Mouse (Mus musculus): ENCODE measurements at regions not wholly inside any gene's neighbourhood (a gene's known extent, or its start where the extent isn't known, plus 50 kb on each side); places are given as distances from the start of the nearest gene placed in this dataset.
A peak's percentile ranks its signal among the peaks of the same experiment; 100 is the strongest.

GRCm38 (mm10) chr14:120560416-120560815, 82.2 kb downstream of the Rap2a start:
- DNase-seq, result no peak

DNA sequence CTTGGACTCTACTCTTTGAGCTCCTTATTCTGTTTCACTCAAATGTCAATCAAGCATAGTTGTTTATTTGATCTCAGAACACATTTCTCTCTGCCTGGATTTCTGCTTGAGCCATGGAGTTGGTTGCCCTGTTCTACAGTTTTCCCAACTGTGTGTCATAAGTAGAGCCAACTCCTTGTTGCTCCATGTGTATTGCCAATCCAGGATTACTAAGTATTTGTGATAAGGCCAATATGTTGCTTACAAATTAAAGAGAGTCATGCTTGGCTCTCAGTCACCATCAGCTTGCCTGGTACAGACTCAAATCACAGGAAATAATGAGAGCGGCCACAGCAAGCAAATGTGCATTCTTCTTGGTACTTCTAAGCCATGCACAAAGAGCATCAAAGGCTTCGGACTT, 82.7 kb downstream of the Rap2a start:
- no peak for DNase-seq

DNA sequence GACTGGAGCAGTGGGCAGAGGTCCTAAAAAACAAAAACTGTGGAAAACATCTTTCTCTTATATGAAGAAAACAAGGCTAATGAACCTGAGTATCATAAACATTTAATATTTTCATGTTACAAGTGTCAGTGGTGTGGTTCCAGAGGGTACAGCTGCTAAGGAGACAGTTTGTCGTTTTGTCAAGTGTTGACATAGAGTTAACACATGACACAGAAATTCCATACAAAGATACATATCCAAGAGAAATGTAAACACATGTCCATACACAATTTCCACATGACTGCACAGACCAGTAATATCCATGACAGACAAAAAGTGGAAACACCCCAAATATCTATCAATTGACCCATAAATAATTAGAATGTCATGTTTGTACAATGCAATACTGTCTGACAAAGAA, 88.7 kb downstream of the Rap2a start:
- no peak for DNase-seq

DNA sequence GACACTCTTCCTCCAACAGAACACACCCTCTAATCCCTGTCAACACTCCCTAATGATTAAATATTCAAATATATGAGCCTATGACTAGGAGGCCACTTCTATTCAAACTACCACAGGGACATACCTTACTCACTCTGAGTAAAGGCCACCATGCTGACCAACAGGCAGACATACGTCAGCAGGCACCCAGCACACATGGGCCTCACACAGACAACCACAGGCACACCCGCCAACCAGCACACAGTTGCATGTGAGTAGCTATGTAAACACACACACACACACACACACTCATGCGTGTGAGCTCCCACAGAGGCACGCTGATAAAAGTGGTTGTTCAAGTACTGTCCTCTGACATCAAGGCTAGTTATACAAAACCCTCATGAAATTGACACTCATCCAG, 89.8 kb downstream of the Rap2a start:
- no peak for DNase-seq

GRCm38 (mm10) chr14:120572238-120572637, 94.0 kb downstream of the Rap2a start:
- DNase-seq, result no peak

- no peak for DNase-seq
Measured at GRCm38 (mm10) chr14:120575202-120575601, 97.0 kb downstream of the Rap2a start.

- no peak for DNase-seq
Measured at GRCm38 (mm10) chr14:120578352-120579080, 100.3 kb downstream of the Rap2a start.

DNA sequence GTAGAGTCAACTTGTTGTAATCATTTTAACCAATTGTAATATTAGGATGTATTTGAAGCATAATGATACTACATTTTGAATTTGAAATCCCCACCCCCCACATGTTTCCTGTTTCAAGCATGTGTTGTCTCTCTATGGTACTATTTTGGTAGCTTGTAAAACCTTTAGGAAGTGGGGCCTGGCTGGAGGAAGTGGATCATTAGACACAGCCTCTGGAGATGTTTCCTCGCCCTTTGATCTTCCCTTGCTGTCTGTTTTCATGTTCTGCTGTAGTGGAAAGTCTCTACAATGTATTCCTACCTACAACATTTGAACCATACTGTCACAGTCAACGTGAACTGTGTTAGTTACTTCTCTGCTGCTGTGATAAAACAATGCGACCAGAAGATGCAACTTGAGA, 105.6 kb downstream of the Rap2a start:
- DNase-seq, result no peak

GRCm38 (mm10) chr14:120592191-120592590, 113.9 kb downstream of the Rap2a start:
- no peak for DNase-seq

- DNase-seq, result no peak
Measured at GRCm38 (mm10) chr14:120600414-120600935, 122.2 kb downstream of the Rap2a start.

GRCm38 (mm10) chr14:120601510-120601909, 123.3 kb downstream of the Rap2a start:
- DNase-seq, result no peak

- no peak for DNase-seq
Measured at GRCm38 (mm10) chr14:120603849-120604492, 125.7 kb downstream of the Rap2a start.

- DNase-seq, result no peak
Measured at GRCm38 (mm10) chr14:120607801-120608200, 129.6 kb downstream of the Rap2a start.

- DNase-seq, result no peak
Measured at GRCm38 (mm10) chr14:120611311-120611710, 133.1 kb downstream of the Rap2a start.

DNA sequence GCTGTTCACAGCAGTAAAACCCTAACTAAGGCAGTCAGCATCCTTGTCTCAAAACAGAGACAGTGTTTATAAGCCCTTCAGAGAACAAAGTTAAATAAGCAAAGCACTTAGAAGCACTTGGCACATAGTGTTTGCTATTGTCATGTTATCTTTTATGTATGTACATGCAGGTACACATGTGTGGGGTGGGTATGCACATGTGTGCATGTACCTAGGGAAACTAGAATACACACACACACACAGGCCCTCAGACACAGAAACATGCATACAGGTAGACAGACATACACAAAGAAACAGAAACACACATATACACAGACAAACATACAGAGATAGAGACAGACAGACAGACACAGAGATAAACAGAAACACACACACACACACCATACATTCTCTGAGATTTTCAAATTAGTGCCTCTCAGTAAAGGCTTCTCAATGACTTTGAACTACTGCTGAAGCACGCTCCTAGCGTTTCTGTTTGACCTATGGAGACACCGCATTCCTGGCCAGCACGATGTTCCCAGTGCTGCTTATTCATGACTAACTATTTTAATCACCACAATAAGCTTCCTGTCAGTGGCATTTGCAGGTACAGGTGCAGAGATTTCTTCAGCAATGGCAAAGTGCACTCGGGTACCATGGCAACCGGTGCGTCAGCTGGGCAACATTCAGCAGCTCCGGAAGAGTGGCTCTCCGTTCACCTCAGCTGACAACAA, 148.1 kb downstream of the Rap2a start:
- no peak for DNase-seq

GRCm38 (mm10) chr14:120626936-120627277, 148.7 kb downstream of the Rap2a start:
- no peak for DNase-seq

- DNase-seq, result no peak
Measured at GRCm38 (mm10) chr14:120632771-120633170, 154.5 kb downstream of the Rap2a start.

DNA sequence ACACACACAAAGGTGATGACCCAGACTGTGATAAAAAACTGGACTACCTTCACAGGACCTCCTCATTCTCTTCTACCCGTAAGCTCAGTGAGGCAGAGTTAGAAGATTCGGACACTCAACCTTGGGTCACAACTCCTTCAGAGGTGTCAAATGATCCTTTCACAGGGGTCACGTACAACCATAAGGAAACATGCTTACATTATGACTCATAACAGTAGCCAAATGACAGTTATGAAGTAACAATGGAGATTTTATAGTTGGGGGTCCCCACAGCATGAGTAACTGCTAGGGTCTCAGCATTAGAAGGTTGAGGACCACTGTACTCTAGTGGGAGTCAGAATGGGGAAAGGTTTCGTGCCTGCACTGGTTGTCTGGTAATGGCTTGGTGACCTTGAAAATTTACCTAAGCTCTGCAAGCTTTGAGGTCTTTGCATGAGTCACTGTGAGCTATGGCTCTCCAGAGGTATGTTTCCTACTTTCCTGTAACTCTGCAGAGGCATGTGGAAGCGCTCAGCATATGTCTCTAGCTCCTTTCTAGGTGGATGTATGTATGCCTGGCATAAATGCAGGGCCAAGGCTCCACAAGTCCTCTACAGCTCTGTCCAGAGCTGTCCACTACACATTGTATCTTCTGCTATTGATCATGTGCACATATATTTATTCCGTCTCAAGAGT, 158.6 kb downstream of the Rap2a start:
- no peak for DNase-seq

- DNase-seq, result no peak
Measured at GRCm38 (mm10) chr14:120637486-120638125, 159.4 kb downstream of the Rap2a start.

DNA sequence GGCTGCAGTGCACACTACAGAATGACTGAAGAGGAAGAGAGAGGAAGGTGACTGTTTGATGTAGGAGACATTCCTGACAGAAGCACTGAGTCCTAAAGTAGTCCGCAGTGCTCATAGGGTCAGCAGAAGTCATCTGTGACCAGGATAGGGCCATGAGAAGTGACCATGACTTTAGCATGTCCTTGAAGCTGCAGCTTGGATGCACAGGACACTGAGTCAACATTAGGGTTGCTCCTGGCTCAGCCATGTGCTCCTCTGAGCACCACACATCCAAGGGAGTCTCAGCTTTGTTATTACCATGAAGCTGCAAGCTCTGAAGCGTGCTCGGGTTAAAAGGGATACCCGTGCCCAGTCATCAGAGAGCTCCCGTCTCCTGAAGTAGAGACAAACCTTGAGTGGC, 164.3 kb downstream of the Rap2a start:
- DNase-seq, result no peak

- no peak for DNase-seq
Measured at GRCm38 (mm10) chr14:120652034-120652433, 173.8 kb downstream of the Rap2a start.

DNA sequence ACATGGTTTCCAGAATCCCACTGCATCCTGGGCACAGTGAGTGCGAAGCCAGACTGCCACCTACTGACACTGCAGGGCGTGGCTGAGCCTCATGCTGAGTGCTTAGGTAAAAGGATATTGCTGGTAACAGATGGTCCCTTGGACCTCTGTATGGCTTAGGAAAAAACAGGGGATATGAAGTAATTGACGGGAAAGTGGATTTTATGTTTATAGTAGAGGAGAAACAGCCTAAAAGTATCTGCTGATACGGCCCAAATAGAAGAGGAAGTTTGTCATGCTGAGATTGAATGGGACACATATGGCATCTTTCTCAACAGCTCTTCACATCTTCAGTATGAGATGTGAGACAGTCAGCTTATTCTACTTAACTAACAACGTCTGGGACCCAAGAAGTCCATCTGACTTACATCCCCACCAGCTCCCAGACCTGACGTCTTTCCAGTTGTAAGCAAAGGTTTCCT, 182.1 kb downstream of the Rap2a start:
- peak; percentile 72 for DNase-seq

Measured in adrenal gland, postnatal 25 days (tissue).